Mouse (Mus musculus) frontal cortex, postnatal 25 days (tissue): ENCODE results near the gene Tcerg1l.

Experiments used
- DNase-seq, 2 experiments: peaks; one replicate each; pipeline ENCODE4 v3.0.0; 2022; ENCODE audit warnings: low spot score in 2 of 2

Tcerg1l gene

GRCm38 (mm10) chr7:138397485-138398181 is at the start of gene Tcerg1l:
Tcerg1l (minus strand) TSS chr7:138397730.
- no peak for DNase-seq

- DNase-seq: no peak
Measured at GRCm38 (mm10) chr7:138442096-138442495, 44.6 kb upstream of the Tcerg1l start.

DNA sequence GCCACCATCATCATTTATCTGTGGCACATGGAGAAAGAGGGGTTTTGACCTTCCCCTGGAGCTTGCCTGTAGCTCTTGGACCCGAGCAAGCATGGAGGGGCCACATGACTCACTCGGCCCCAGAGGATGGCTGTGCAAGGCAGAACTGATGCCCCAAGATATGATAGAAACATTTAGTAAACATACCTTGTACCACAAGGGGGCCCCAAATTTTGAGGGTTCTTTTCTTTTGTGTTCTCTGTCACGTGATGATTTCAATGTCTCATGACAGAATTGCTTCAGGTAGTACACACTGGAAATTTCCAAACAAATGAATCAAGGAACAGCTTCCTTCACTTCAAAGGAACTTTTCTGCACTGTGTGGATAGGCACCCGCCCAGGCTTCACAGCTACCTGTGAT is 35.0 kb upstream of the Tcerg1l start:
- DNase-seq: no peak

DNA sequence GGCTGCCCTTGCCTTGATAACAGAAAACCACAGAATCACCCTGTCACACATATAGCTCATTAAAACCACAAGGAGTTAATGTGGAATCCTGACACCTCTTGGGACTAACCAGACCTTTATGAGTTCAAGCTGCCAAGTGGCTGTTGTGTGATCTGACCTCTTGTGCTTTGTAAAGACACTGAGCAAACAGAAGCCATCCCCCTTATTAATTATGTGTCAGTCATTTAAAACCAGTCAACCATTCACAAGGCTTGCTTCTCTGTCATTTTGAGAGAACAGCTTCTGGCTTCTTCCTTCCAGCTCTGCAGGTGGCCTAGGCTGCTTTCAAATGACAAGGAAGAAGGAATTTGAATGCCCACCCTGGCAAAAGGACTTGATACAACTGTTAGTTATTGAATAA is 33.9 kb upstream of the Tcerg1l start:
- no peak for DNase-seq

- no peak for DNase-seq
Measured at GRCm38 (mm10) chr7:138429916-138430315, 32.4 kb upstream of the Tcerg1l start.

DNA sequence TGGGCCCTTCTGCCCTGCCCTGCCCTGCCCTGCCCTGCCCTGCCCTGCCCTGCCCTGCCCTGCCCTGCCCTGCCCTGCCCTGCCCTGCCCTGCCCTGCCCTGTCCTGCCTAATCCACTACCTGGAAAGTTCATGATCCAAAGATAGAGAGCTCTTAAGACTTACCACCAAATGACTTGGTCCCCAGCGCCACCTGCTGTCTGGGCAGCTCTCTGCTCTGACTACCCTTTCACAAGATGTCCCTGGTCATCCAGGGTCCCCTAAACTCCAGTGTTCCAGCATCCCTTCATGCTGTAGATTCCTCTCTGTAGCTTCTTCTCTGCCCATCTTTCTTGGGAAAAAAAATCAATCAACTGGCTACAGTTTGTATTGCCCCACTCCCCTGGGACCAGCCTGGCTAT is 31.3 kb upstream of the Tcerg1l start:
- peak; percentile 50 to 51 for DNase-seq

GRCm38 (mm10) chr7:138427441-138427840 is 29.9 kb upstream of the Tcerg1l start:
- DNase-seq: no peak

- no peak for DNase-seq
Measured at GRCm38 (mm10) chr7:138413496-138413895, 16.0 kb upstream of the Tcerg1l start.

DNA sequence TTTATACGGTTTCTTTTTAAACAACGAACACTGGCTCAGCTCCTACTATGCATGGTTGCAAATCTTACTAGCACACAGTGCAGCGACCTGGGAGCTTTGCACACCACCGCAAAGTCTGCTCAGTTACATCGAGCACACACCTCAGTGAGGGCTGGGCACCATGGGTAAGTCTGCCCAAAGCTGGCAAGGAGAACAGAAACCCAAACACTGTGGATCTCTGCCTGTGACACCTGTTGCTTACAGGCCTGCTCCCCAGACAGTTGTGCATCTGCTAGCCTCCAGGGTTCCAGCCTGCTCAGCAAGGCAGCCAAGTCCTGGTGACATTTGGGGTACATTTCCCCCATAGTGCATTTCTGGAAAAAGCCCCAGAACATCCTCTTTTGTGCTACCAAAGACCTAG is 4.1 kb upstream of the Tcerg1l start:
- DNase-seq: no peak

- no peak for DNase-seq
Measured at GRCm38 (mm10) chr7:138400506-138401272, 3.2 kb upstream of the Tcerg1l start.

GRCm38 (mm10) chr7:138398182-138398793 is 758 bp upstream of the Tcerg1l start:
- peak; percentile 58 to 71 for DNase-seq

- DNase-seq: no peak
Measured at GRCm38 (mm10) chr7:138396863-138397484, 556 bp downstream of the Tcerg1l start.

DNA sequence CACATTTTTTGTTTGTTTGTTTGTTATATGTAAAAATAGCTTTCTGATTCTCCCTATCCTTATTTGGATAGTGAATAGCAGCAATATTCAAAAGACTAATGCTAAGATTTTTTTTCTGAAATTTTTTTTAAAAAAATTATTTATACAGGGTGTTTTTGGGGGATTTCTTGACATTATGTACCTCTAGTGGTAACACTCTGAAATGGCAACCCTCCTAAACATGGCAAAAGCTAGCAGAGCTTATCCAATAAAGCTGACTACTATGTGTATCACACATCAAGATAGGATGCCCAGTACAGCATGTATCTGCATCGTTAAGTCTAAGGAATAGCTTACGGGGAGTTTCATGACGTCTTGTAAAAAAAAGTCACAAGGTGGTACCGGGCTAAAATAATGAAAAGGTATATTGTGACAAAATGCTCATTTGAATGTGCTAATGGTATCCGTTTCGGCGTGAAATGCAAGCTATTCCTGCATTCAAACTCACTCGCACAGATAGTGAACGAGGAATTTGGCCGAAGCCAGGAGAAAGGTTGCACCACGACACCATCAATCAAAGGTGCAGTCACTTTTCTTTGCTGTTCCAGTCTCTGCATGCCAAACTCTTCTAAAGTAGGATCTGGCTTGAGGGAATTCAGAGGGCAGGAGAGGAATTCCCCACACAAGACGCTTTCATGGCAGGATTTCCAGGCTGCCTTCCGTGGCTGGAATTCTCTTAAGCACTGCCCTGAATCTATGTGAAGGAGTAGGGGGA is 1.2 kb downstream of the Tcerg1l start:
- no peak for DNase-seq

DNA sequence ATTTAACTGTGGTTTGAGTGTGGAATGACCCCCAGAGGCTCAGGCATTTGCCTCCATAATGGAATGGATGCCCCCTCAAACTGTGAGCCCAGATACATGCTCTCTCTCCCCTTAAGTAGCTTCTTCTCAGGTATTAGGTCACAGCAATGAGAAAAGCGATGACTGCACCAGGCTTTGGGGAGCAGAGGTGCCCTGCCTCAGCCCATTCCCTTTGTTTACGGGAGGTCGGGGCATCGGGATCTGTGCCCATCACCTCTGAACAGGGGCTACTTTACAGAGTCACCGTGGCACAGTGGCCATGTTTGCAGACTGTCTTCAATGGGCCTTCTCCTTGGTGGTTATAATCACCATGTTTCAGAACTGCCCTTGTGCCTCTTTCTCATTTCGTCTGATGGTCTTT is 7.6 kb downstream of the Tcerg1l start:
- DNase-seq: no peak

DNA sequence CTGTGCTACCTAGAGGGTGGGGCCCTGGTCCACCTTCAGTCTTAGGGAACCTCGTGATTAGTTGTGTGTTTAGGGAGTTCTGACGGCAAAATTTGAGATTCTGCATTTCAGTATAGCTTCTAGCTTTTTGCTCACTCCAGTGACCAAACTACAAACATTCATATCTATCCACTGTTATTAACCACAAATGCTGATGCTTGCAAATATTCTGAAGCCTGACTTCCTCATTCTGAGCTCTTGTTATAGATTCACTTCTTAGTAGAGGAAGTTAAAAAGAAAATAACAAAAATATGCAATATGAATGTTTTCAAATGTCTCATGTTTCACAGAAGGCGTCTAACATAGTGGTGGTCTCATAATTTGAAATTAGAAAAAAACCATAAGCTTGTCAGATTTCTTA is 8.5 kb downstream of the Tcerg1l start:
- no peak for DNase-seq

DNA sequence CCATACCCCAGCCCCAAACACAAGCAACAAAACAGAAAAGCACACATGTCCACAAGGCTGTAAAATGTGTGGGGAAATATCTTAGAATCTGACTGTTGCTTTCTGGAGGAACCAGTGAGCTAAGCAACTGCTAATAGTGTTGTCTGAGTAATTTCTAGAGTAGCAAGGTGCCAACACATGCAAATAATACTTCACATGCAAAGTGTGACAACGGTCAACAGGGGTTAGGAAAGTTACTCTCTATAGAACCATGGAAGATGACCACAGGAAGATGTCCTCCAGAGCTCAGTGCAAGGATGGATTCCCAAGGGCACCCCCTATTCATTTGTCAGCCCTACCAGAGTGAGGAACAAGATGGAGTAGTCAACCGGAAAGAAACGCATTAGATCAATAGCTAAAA is 18.3 kb downstream of the Tcerg1l start:
- DNase-seq: no peak

GRCm38 (mm10) chr7:138378546-138378945 is 19.0 kb downstream of the Tcerg1l start:
- no peak for DNase-seq

GRCm38 (mm10) chr7:138375573-138375972 is 22.0 kb downstream of the Tcerg1l start:
- no peak for DNase-seq

GRCm38 (mm10) chr7:138374376-138374775 is 23.2 kb downstream of the Tcerg1l start:
- no peak for DNase-seq

- no peak for DNase-seq
Measured at GRCm38 (mm10) chr7:138373530-138373929, 24.0 kb downstream of the Tcerg1l start.

GRCm38 (mm10) chr7:138367570-138367969 is 30.0 kb downstream of the Tcerg1l start:
- no peak for DNase-seq

DNA sequence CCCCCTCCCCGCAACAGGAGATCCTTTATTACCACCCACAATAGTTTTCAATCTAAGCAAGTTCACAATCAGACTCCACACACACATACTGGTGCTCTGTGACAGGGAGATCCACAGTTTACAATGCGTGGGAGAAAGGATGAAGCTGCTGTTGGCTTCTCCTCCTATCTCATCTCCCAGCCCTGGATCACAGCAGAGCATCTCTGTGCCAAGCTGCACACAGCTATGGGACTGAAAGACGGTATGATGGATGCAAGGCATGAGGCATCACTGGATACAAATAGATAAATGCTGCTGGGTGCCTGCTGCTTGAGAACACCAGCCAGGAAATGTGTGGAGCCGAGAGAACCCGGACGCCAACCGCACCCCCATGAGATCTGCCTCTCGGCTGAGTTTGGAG is 32.0 kb downstream of the Tcerg1l start:
- no peak for DNase-seq
